Mouse (Mus musculus): ENCODE measurements at regions not wholly inside any gene's neighbourhood (a gene's known extent, or its start where the extent isn't known, plus 50 kb on each side); places are given as distances from the start of the nearest gene placed in this dataset.

GRCm38 (mm10) chr2:133436913-133437843 is 114.8 kb upstream of the Bmp2 start:
- peak; percentile 5 to 15 for DNase-seq (ENCODE audit: low spot score in 2 of 2)

DNA sequence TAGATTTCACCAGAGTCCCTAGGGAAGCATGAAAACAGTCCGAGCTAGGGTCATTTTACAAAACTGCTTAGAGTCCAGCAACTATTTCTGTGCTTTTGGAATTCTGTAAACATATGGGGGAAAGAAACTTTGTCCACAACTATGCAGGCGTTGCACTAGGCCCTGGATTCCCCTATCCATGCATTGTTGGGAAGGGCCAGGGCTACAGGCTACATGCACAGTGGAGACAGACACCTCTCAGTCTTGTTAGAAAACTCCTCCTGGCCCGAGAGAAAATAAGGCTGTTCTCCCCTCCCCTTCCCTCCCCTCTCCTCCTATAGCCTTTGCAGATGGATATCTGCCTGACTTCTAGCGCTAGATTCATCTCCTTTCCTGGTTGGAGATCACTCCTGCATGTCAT is 113.9 kb upstream of the Bmp2 start:
- no peak for DNase-seq (ENCODE audit: low spot score in 2 of 2)

DNA sequence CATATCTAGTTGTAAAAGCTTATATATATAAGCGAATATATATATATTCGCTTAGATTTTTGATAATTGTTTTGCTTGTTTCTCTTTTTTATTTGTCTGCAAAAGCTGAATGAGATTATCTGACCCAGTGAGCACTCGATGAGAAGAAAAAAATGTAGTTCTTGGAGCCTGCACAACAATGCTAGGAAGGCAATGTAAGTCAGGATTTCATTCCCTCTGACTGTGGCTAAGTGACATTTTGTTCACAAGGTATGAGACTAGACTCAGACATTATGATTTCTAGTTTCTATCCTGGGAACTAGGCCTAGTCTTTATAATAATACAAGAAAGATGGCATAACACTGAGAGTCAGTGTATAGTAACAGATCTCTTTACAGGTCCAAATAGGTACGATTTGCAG is 108.9 kb upstream of the Bmp2 start:
- no peak for DNase-seq (ENCODE audit: low spot score in 2 of 2)

DNA sequence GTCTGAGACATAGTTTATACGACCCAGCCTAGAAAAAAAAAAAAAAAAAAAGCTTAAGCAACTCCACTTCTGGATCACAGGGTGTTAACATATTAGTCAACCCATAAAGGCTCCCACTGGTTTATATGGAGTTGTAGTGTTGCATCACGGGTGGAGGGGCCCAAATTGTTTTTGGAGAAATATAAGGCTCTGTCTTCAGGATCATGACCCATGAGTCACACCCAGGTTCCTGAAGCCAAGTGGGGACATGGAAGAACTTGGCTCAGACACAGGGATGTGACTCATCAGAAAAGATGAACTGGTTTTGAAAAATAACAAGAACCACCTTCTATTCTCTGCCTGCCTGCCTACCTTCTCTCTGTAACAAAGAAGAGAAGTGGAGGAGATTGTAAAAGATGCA is 108.5 kb upstream of the Bmp2 start:
- no peak for DNase-seq (ENCODE audit: low spot score in 2 of 2)

DNA sequence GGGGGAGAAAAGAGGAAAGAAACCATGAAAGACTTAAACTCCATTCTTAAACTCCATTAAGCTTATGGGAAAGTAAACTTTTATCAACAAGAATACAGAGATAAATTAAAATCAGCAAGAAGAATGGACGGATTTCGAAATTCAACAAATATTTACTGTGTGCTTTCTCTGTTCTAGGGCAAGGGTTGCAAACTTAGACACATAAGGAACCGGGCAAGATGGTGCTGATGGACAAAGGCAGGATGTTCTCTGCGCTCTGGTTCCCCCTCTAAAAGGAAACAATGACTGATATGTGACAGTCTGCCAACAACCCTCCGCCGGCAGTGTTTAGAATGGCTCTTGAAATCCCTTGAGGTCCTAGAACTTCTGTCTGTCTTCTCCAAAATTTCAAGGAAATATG is 99.0 kb upstream of the Bmp2 start:
- no peak for DNase-seq (ENCODE audit: low spot score in 2 of 2)

GRCm38 (mm10) chr2:133455484-133456170 is 96.3 kb upstream of the Bmp2 start:
- no peak for DNase-seq (ENCODE audit: low spot score in 2 of 2)

DNA sequence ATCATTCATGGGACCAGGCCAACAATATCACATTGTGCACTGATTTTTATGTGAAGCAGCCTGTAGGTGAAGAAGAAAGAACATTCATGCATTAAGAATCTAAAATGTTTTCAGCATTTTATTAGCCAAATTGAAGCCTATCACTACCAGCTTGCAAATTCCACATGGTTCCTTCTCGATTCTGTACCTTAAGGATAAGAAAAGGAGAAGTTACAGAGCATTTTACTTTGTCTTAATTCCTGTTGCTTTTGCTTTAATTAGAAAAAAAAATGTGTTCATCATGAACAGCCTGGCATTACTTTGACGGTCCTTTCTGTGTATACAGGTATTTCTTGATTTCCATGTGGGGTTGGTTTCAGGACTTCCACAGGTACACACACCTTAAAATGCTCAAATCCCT is 95.2 kb upstream of the Bmp2 start:
- DNase-seq (ENCODE audit: low spot score in 2 of 2): no peak

- DNase-seq (ENCODE audit: low spot score in 2 of 2): no peak
Measured at GRCm38 (mm10) chr2:133458735-133459134, 93.2 kb upstream of the Bmp2 start.

- no peak for DNase-seq (ENCODE audit: low spot score in 2 of 2)
Measured at GRCm38 (mm10) chr2:133460814-133461213, 91.1 kb upstream of the Bmp2 start.

DNA sequence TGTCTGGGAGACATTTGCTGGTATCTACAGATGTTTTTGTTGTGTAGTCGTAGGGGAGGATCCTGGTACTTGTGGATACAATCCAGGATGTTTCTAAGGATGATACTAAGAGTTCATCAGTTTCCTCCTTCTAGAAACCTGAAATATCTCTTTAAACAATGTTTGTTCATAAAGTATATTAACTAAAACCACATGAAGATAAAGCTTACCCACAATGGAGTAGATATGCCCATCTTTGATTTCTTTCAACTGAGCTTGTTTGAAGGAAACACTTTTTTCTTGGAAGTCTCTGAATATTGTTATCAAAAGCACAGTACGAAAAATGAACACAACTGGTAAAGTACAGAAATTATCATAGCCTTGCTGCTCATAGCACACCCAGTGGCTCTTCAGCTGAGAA is 89.6 kb upstream of the Bmp2 start:
- no peak for DNase-seq (ENCODE audit: low spot score in 2 of 2)

DNA sequence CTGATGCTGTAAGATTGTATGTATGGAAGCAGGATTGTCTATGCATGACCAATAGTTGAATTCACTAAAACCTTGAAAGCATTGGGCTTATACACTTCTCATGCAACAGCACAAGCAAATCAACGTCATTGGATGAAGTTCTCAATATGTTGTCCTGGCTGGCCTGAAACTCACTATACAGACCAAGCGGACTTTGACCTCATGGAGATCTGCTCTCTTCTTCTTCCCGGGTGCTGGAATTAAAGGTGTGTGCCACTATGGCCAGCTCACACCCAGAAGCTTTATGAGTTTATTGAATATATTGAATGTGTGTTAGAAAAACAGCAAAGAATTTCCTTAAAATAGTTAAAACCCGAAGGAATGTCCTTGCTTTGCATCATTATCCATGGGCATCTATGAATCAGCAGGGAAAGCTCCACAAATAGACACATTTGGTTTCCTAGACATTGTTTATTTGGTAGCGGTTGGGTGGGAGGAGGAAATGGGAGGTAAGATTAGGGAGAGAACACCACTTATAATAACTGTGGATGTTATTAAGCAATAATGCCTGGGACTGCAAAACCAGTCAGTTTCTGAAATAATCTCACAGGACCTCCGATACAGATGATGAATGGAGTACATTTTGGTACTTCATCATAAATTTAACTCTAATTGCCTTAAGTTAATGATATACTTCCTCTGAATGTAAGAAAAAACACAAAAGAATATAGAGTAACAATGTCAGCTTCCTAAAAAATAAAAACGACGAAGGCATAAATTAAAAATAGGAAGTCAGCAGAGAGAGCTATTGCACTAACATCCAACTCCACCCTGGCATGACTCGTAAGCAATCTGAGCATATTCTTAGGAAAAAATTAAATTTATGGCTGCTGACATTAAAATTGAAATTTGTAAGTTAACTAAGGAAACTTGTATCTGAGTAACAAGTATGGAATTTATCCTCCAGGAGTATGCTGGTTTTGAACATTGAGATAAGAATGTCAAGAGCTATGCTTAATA is 84.5 kb upstream of the Bmp2 start:
- DNase-seq (ENCODE audit: low spot score in 2 of 2): no peak

GRCm38 (mm10) chr2:133472966-133473744 is 78.8 kb upstream of the Bmp2 start:
- DNase-seq (ENCODE audit: low spot score in 2 of 2): no peak

DNA sequence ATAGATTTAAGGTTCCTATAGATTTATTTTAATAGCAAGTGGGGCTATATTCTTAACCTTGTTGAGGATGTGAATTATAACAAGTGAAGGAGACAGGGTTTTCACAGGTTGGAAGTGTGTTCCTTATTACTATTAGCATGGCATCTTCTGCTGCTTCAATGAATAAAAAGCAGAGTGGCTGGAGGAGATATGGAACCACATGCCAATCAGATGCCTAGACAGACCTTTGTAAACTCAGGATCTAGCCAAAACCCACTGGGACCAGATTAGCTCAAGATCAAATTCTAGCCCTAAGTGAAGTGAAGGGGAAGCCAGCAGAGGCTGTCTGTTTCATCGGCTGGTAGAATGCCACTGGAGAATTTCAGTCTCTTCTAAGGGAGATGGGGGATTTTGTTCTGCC is 77.8 kb upstream of the Bmp2 start:
- DNase-seq (ENCODE audit: low spot score in 2 of 2): no peak

DNA sequence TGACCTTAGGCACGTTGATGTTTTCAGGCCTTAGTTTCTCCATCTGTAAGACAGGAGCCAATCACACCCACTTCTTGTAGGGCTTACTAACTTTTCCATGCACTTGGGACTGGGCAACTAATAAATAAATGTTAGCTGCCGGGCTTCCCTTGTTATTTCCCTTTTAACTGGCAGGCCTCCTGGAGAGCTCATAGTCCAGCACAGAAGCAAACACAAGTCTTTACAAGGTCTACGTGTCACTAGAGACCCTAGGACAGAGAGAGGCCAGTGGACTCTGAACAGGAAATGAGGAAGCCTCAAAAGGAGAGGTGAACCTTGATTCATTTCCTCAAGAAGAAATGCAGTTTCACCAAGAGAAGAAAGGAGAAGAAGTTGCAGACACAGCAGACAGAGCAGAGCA is 71.1 kb upstream of the Bmp2 start:
- DNase-seq (ENCODE audit: low spot score in 2 of 2): no peak

- DNase-seq (ENCODE audit: low spot score in 2 of 2): no peak
Measured at GRCm38 (mm10) chr2:133481305-133481704, 70.7 kb upstream of the Bmp2 start.

GRCm38 (mm10) chr2:133481785-133482184 is 70.2 kb upstream of the Bmp2 start:
- no peak for DNase-seq (ENCODE audit: low spot score in 2 of 2)

- DNase-seq (ENCODE audit: low spot score in 2 of 2): no peak
Measured at GRCm38 (mm10) chr2:133495443-133495842, 56.5 kb upstream of the Bmp2 start.

- DNase-seq (ENCODE audit: low spot score in 2 of 2): no peak
Measured at GRCm38 (mm10) chr2:133496389-133496788, 55.6 kb upstream of the Bmp2 start.

GRCm38 (mm10) chr2:133497071-133497470 is 54.9 kb upstream of the Bmp2 start:
- DNase-seq (ENCODE audit: low spot score in 2 of 2): no peak

GRCm38 (mm10) chr2:133497541-133498185 is 54.3 kb upstream of the Bmp2 start:
- DNase-seq (ENCODE audit: low spot score in 2 of 2): no peak

DNA sequence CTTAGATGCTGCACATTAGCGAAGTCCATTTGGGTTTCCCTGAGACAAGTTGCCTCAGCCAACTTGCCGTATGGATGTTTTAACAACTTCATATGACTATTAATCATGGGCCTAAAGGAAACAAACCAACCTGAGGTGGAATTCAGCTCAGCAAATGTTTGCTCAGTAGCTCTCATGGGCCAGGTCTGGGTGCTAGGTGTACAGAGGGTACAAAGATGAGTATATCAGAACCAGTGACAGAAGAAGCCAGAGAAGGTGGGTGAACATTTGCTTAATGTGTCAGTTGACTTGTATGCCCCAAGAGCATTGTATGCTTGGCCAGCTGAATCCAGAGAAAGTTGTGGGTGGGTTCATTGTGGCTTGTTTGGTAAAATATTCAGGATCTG is 53.8 kb upstream of the Bmp2 start:
- no peak for DNase-seq (ENCODE audit: low spot score in 2 of 2)

Measured in frontal cortex, postnatal 14 days (tissue).